Mouse (Mus musculus) liver, embryonic 15.5 days (tissue): ENCODE measurements around the gene Slc38a6. TPM values are rescaled to one million over a fixed set of nuclear protein-coding genes. Genes with fewer than 3 reads are reported as not detected.

Experiments
- ATAC-seq: fragments of 200-750 bp; cut with Nextera tagmentation; 2 replicates; pipeline ENCODE4 v1.8.0; 2017; ENCODE audit warnings: moderate number of reproducible peaks, mild to moderate bottlenecking, moderate library complexity; ENCODE audit not compliant: insufficient read depth
- H3K27ac ChIP-seq: fragments of 300-500 bp; sonication (generic); replicated peaks from 2 replicates; pipeline ENCODE4 v1.5.1; 2015; ENCODE audit warnings: mild to moderate bottlenecking, inconsistent platforms
- H3K27me3 ChIP-seq: fragments of 300-500 bp; sonication (generic); 2 replicates; pipeline ENCODE4 v1.6.1; 2015; ENCODE audit warnings: mild to moderate bottlenecking, inconsistent platforms
- H3K36me3 ChIP-seq: fragments of 300-500 bp; sonication (generic); replicated peaks from 2 replicates; pipeline ENCODE4 v1.6.1; 2015; ENCODE audit warnings: moderate library complexity, mild to moderate bottlenecking, inconsistent platforms
- H3K4me1 ChIP-seq: fragments of 300-500 bp; sonication (generic); replicated peaks from 2 replicates; pipeline ENCODE4 v1.6.1; 2015; ENCODE audit warnings: inconsistent platforms
- H3K4me2 ChIP-seq: fragments of 300-500 bp; sonication (generic); 2 replicates; pipeline ENCODE4 v1.6.1; 2015; ENCODE audit warnings: moderate library complexity, mild to moderate bottlenecking, inconsistent platforms
- H3K4me3 ChIP-seq: fragments of 300-500 bp; sonication (generic); replicated peaks from 2 replicates; pipeline ENCODE4 v1.5.1; 2015; ENCODE audit warnings: mild to moderate bottlenecking, inconsistent platforms
- H3K9ac ChIP-seq: fragments of 300-500 bp; sonication (generic); 2 replicates; pipeline ENCODE4 v1.6.1; 2015; ENCODE audit warnings: moderate library complexity, mild to moderate bottlenecking, inconsistent platforms
- H3K9me3 ChIP-seq: fragments of 300-500 bp; sonication (generic); replicated peaks from 2 replicates; pipeline ENCODE4 v1.6.1; 2016; ENCODE audit warnings: inconsistent platforms
- WGBS: fragments of 180-500 bp; shearing (Covaris S2); methylation state at CpG from one replicate; pipeline ENCODE4 v1.1.7; 2015; ENCODE audit warnings: mixed read lengths; ENCODE audit not compliant: insufficient replicate concordance; 5-methylcytosine and 5-hydroxymethylcytosine counted together
- polyA plus RNA-seq: library from polyadenylated mRNA; unstranded; fragments of >200 nt; fragmentation: Nextera tagmentation; extraction: Ambion mirVana; gene quantifications from 2 replicates; pipeline ENCODE4 v1.2.1, GENCODE M21; 2015

Gene Slc38a6
- polyA plus RNA-seq = 1.0 and 1.4 TPM in 2 replicates

GRCm38 (mm10) chr12:73286287-73287092 is at the start of gene Slc38a6, which contains the start of gene Trmt5:
Gene Slc38a6 (plus strand): TSS chr12:73286779.
Gene Trmt5 (minus strand): TSS chr12:73286710.
- no peaks in the 10 kb centered on the region for H3K9me3 ChIP-seq
- peaks cover 16% of the 10 kb centered on the region for H3K36me3 ChIP-seq
- peak within 1 kb of the TSS; percentile 79 for H3K4me2 ChIP-seq
- peak within 1 kb of the TSS; percentile 45; the same call in 1 of the 2 replicates for H3K27ac ChIP-seq
- peak; percentile 94 for ATAC-seq
- peak within 1 kb of the TSS; percentile 66 for H3K9ac ChIP-seq
- H3K4me3 ChIP-seq = peak within 1 kb of the TSS; percentile 77
- H3K27me3 ChIP-seq = no peaks in the 10 kb centered on the region
- H3K4me1 ChIP-seq = peaks cover 21% of the 10 kb centered on the region
- WGBS = under 1% methylated on average over 53 of the region's 53 CpGs

DNA sequence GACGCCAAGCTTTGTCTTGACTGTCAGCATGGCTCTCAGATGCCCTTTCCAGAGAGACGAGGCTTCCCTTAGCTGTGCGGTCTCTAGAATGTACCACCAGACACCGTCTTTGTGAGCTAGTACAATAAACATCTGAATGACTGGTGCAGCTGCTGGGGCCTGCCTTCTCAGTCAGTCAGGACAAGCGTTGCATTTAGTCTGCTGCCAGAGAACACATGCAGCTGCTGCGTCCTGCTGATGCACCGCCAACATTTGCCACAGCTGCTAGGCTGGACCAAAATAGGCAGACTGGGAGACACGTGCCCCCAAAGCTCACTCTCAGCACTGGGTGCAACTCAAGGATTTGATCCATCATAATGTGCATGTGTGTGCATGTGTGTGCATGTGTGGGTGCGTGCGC is 44.6 kb upstream of the Slc38a6 start:
- Histone ChIP-seq H3K4me2 (no peak overlapping the region), H3K27me3 (no peaks in the 10 kb centered on the region), H3K4me3 (no peak overlapping the region), H3K27ac (no peak overlapping the region), H3K9ac (no peak overlapping the region), H3K9me3 (no peaks in the 10 kb centered on the region), H3K36me3 (no peaks in the 10 kb centered on the region), H3K4me1 (no peaks in the 10 kb centered on the region)
- 73% methylated on average over 10 of the region's 10 CpGs for WGBS
- no peak for ATAC-seq

- Histone ChIP-seq H3K4me3 (no peak overlapping the region), H3K4me2 (no peak overlapping the region), H3K4me1 (no peaks in the 10 kb centered on the region), H3K9ac (no peak overlapping the region), H3K27ac (no peak overlapping the region), H3K9me3 (no peaks in the 10 kb centered on the region), H3K36me3 (no peaks in the 10 kb centered on the region), H3K27me3 (no peaks in the 10 kb centered on the region)
- no peak for ATAC-seq
- WGBS = 74% methylated on average over 5 of the region's 5 CpGs
Observed at GRCm38 (mm10) chr12:73245687-73246086, 40.9 kb upstream of the Slc38a6 start.

GRCm38 (mm10) chr12:73255006-73255405 is 31.6 kb upstream of the Slc38a6 start:
- H3K27ac ChIP-seq = no peak overlapping the region
- no peak overlapping the region for H3K9ac ChIP-seq
- H3K4me3 ChIP-seq = no peak overlapping the region
- WGBS = 52% methylated on average over 2 of the region's 2 CpGs
- no peaks in the 10 kb centered on the region for H3K9me3 ChIP-seq
- no peaks in the 10 kb centered on the region for H3K36me3 ChIP-seq
- H3K4me2 ChIP-seq = no peak overlapping the region
- no peaks in the 10 kb centered on the region for H3K27me3 ChIP-seq
- ATAC-seq = no peak
- H3K4me1 ChIP-seq = no peaks in the 10 kb centered on the region

GRCm38 (mm10) chr12:73259269-73259668 is 27.3 kb upstream of the Slc38a6 start:
- no peak overlapping the region for H3K4me2 ChIP-seq
- no peak overlapping the region for H3K4me3 ChIP-seq
- H3K9ac ChIP-seq = no peak overlapping the region
- no peaks in the 10 kb centered on the region for H3K9me3 ChIP-seq
- no peak for ATAC-seq
- no peak overlapping the region for H3K27ac ChIP-seq
- no peaks in the 10 kb centered on the region for H3K27me3 ChIP-seq
- H3K36me3 ChIP-seq = no peaks in the 10 kb centered on the region
- 72% methylated on average over 6 of the region's 6 CpGs for WGBS
- H3K4me1 ChIP-seq = no peaks in the 10 kb centered on the region

- no peak for ATAC-seq
- no peak overlapping the region for H3K9ac ChIP-seq
- H3K27me3 ChIP-seq = no peaks in the 10 kb centered on the region
- H3K27ac ChIP-seq = no peak overlapping the region
- no peak overlapping the region for H3K4me3 ChIP-seq
- no peaks in the 10 kb centered on the region for H3K4me1 ChIP-seq
- 74% methylated on average over 1 of the region's 1 CpGs for WGBS
- H3K36me3 ChIP-seq = no peaks in the 10 kb centered on the region
- H3K9me3 ChIP-seq = no peaks in the 10 kb centered on the region
- H3K4me2 ChIP-seq = no peak overlapping the region
Observed at GRCm38 (mm10) chr12:73260339-73260738, 26.2 kb upstream of the Slc38a6 start.

GRCm38 (mm10) chr12:73265381-73265978 is 21.1 kb upstream of the Slc38a6 start:
- Histone ChIP-seq H3K27me3 (no peaks in the 10 kb centered on the region), H3K4me1 (no peaks in the 10 kb centered on the region), H3K4me2 (no peak overlapping the region), H3K4me3 (no peak overlapping the region), H3K9me3 (no peaks in the 10 kb centered on the region), H3K9ac (no peak overlapping the region), H3K27ac (no peak overlapping the region), H3K36me3 (no peaks in the 10 kb centered on the region)
- WGBS = 64% methylated on average over 3 of the region's 3 CpGs
- no peak for ATAC-seq

GRCm38 (mm10) chr12:73266597-73266996 is 20.0 kb upstream of the Slc38a6 start:
- 51% methylated on average over 1 of the region's 1 CpGs for WGBS
- no peak overlapping the region for H3K4me3 ChIP-seq
- no peaks in the 10 kb centered on the region for H3K9me3 ChIP-seq
- H3K4me1 ChIP-seq = no peaks in the 10 kb centered on the region
- H3K27me3 ChIP-seq = no peaks in the 10 kb centered on the region
- no peak overlapping the region for H3K9ac ChIP-seq
- no peak for ATAC-seq
- no peak overlapping the region for H3K27ac ChIP-seq
- no peaks in the 10 kb centered on the region for H3K36me3 ChIP-seq
- no peak overlapping the region for H3K4me2 ChIP-seq

DNA sequence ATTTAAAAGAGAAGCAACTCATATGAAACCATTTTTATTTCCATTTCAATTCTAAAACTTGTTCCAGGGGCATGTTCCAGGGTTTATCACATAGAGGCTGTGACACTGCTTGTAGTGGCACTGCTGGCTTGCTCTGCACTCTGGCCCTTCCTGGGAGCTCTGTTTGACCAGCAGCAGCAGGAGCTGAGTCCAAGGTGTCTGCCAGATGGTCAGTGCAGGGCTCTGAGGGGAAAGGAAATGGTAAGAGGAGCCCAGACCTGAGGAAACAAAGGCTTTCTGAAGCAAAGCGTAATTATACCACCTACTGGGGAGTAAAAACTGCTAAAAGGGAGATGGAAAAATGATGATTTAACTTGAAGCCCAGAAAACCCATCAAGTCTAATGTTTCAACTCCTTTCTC is 18.1 kb upstream of the Slc38a6 start:
- Histone ChIP-seq H3K4me3 (no peak overlapping the region), H3K4me1 (no peaks in the 10 kb centered on the region), H3K27me3 (no peaks in the 10 kb centered on the region), H3K4me2 (no peak overlapping the region), H3K9me3 (no peaks in the 10 kb centered on the region), H3K9ac (no peak overlapping the region), H3K27ac (no peak overlapping the region), H3K36me3 (no peaks in the 10 kb centered on the region)
- no peak for ATAC-seq
- 76% methylated on average over 1 of the region's 1 CpGs for WGBS

DNA sequence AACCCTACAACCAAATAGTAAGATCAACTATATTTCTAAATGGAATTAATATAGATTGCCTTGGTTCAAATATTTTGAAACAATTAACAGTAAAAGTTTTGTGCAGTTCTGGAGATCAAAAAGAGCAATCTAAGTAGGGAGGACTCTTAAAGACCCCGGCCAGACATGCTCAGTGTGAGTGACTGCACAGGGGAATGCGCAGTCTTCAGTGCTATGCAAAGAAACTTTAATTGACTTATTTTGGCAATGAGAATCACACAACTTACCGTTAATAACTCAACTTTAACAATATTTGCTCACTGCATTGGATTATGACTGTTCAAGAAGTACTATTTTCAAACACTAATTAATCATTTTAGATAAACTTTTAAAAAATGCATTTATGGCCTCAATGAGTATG is 17.0 kb upstream of the Slc38a6 start:
- H3K9ac ChIP-seq = no peak overlapping the region
- WGBS = 82% methylated on average over 3 of the region's 3 CpGs
- H3K4me3 ChIP-seq = no peak overlapping the region
- H3K27ac ChIP-seq = no peak overlapping the region
- no peaks in the 10 kb centered on the region for H3K9me3 ChIP-seq
- H3K4me1 ChIP-seq = no peaks in the 10 kb centered on the region
- no peaks in the 10 kb centered on the region for H3K27me3 ChIP-seq
- no peak for ATAC-seq
- no peak overlapping the region for H3K4me2 ChIP-seq
- H3K36me3 ChIP-seq = no peaks in the 10 kb centered on the region

DNA sequence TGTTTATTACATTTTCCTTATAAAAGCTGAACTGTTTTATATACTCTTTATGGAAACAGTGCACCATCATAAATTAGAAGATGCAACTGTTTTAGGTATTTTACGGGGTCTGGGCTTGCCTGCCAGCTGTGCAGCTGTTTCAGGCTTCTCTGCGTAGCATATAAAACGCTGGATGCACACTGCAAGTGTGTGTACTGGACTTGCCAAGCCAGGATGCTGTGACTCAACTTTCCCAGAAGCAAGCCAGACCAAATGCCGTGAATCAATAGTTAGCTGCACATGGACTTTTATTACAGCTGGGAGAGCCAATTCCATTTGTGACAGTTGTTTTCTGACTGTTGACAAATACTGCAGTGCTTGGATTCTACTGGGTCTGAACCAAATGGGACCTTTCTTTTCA is 16.6 kb upstream of the Slc38a6 start:
- H3K4me2 ChIP-seq = no peak overlapping the region
- 81% methylated on average over 4 of the region's 4 CpGs for WGBS
- H3K36me3 ChIP-seq = no peaks in the 10 kb centered on the region
- H3K27me3 ChIP-seq = no peaks in the 10 kb centered on the region
- no peaks in the 10 kb centered on the region for H3K4me1 ChIP-seq
- no peak overlapping the region for H3K9ac ChIP-seq
- ATAC-seq = no peak
- no peak overlapping the region for H3K27ac ChIP-seq
- H3K9me3 ChIP-seq = no peaks in the 10 kb centered on the region
- H3K4me3 ChIP-seq = no peak overlapping the region
